Mouse (Mus musculus): ENCODE measurements around the gene Foxo3. TPM values are rescaled to one million over a fixed set of nuclear protein-coding genes. Genes with fewer than 3 reads are reported as not detected.
A peak's percentile ranks its signal among the peaks of the same experiment; 100 is the strongest.

Gene Foxo3
- polyA plus RNA-seq, 1 experiment from 2014 or later: 9.5 TPM

DNA sequence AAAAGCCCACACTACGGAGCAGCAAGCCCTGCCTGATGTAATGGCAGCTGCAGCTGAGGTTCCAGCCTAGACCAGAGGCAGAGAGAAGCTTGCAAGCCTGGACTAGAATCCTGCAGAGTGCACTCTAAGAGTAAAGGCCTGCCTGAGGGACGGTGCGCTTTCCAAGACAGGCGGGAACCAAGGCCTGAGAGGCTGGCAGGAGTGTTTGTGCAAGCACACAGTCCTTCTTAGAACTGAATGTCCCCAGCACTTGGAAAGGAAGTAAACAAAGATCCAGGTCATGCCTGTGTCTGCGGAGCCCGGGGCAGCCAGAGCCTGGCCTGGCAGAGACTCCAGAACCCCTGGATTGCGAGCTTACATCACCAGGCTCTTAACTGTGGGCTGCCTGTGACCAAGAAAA, 25.4 kb downstream of the Foxo3 start:
- H3K27me3 ChIP-seq (replicated peaks; ENCODE audit: control insufficient read depth, insufficient read depth, low read length): no peaks in the 10 kb centered on the region
- ATAC-seq (replicated peaks; ENCODE audit: low FRiP score, low TSS enrichment, low read depth) (no peak), DNase-seq (ENCODE audit: low spot score) (peak; percentile 59)
- 28% methylated on average over 7 of the region's 7 CpGs for WGBS
- H3K27ac ChIP-seq (ENCODE audit: low read depth): no peak overlapping the region; the same call in 1 of the 2 replicates
- no peaks in the 10 kb centered on the region for H3K9me3 ChIP-seq (ENCODE audit: control insufficient read depth, low read length)
- H3K36me3 ChIP-seq (ENCODE audit: control insufficient read depth, insufficient read depth, low read length): no peaks in the 10 kb centered on the region
- no peak overlapping the region for H3K4me3 ChIP-seq (ENCODE audit: low read depth, low read length)
- H3K9ac ChIP-seq (ENCODE audit: low read length): no peak overlapping the region
- no peak overlapping the region for H3K4me2 ChIP-seq (ENCODE audit: low read length)
- H3K4me1 ChIP-seq (replicated peaks; ENCODE audit: control insufficient read depth, insufficient read depth, low read length): peaks cover 46% of the 10 kb centered on the region

- H3K9me3 ChIP-seq (ENCODE audit: control insufficient read depth, low read length): no peaks in the 10 kb centered on the region
- 58% methylated on average over 2 of the region's 2 CpGs for WGBS
- no peaks in the 10 kb centered on the region for H3K27me3 ChIP-seq (replicated peaks; ENCODE audit: control insufficient read depth, insufficient read depth, low read length)
- no peak overlapping the region for H3K27ac ChIP-seq (ENCODE audit: low read depth)
- H3K4me3 ChIP-seq (ENCODE audit: low read depth, low read length): no peak overlapping the region
- no peak overlapping the region for H3K4me2 ChIP-seq (ENCODE audit: low read length)
- H3K9ac ChIP-seq (ENCODE audit: low read length): no peak overlapping the region
- H3K36me3 ChIP-seq (ENCODE audit: control insufficient read depth, insufficient read depth, low read length): no peaks in the 10 kb centered on the region
- DNase-seq (ENCODE audit: low spot score): no peak
- no peak for ATAC-seq (replicated peaks; ENCODE audit: low FRiP score, low TSS enrichment, low read depth)
- peaks cover 46% of the 10 kb centered on the region for H3K4me1 ChIP-seq (replicated peaks; ENCODE audit: control insufficient read depth, insufficient read depth, low read length)
Measured at GRCm38 (mm10) chr10:42249965-42250364, 26.6 kb downstream of the Foxo3 start.

GRCm38 (mm10) chr10:42248644-42249043, 27.9 kb downstream of the Foxo3 start:
- Histone ChIP-seq H3K4me1 (replicated peaks; ENCODE audit: control insufficient read depth, insufficient read depth, low read length) (peaks cover 46% of the 10 kb centered on the region), H3K9me3 (ENCODE audit: control insufficient read depth, low read length) (no peaks in the 10 kb centered on the region), H3K4me3 (ENCODE audit: low read depth, low read length) (no peak overlapping the region), H3K9ac (ENCODE audit: low read length) (no peak overlapping the region), H3K27ac (ENCODE audit: low read depth) (no peak overlapping the region), H3K4me2 (ENCODE audit: low read length) (no peak overlapping the region), H3K36me3 (ENCODE audit: control insufficient read depth, insufficient read depth, low read length) (no peaks in the 10 kb centered on the region), H3K27me3 (replicated peaks; ENCODE audit: control insufficient read depth, insufficient read depth, low read length) (no peaks in the 10 kb centered on the region)
- DNase-seq (ENCODE audit: low spot score): no peak
- no peak for ATAC-seq (replicated peaks; ENCODE audit: low FRiP score, low TSS enrichment, low read depth)
- 59% methylated on average over 5 of the region's 5 CpGs for WGBS

DNA sequence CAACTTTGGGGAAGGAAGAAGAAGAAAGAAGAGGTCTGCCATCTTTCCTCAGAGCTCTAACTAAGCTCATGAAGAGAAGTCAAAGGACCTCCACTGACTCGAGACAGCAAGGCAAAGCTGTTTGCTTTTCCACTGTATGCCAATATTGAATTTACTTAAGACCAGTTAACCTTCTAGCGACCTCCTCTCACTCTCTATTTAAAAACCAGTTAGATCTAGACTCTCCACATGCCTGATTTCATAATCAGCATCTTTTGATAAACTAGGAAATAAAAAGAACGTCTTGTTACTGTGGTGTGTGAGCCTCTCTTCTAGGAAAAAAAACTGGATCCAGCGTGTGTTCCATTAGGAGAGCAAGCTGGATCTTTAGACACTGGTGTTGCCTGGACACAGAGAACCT, 28.4 kb downstream of the Foxo3 start:
- DNase-seq (ENCODE audit: low spot score) (no peak), ATAC-seq (replicated peaks; ENCODE audit: low FRiP score, low TSS enrichment, low read depth) (no peak)
- 57% methylated on average over 4 of the region's 4 CpGs for WGBS
- Histone ChIP-seq H3K4me3 (ENCODE audit: low read depth, low read length) (no peak overlapping the region), H3K36me3 (ENCODE audit: control insufficient read depth, insufficient read depth, low read length) (no peaks in the 10 kb centered on the region), H3K4me1 (replicated peaks; ENCODE audit: control insufficient read depth, insufficient read depth, low read length) (peaks cover 46% of the 10 kb centered on the region), H3K9me3 (ENCODE audit: control insufficient read depth, low read length) (no peaks in the 10 kb centered on the region), H3K27me3 (replicated peaks; ENCODE audit: control insufficient read depth, insufficient read depth, low read length) (no peaks in the 10 kb centered on the region), H3K9ac (ENCODE audit: low read length) (no peak overlapping the region), H3K27ac (ENCODE audit: low read depth) (no peak overlapping the region), H3K4me2 (ENCODE audit: low read length) (no peak overlapping the region)

GRCm38 (mm10) chr10:42247125-42247816, 29.3 kb downstream of the Foxo3 start:
- no peak overlapping the region for H3K4me2 ChIP-seq (ENCODE audit: low read length)
- no peaks in the 10 kb centered on the region for H3K9me3 ChIP-seq (ENCODE audit: control insufficient read depth, low read length)
- ATAC-seq (replicated peaks; ENCODE audit: low FRiP score, low TSS enrichment, low read depth) (no peak), DNase-seq (ENCODE audit: low spot score) (no peak)
- H3K4me1 ChIP-seq (replicated peaks; ENCODE audit: control insufficient read depth, insufficient read depth, low read length): peaks cover 46% of the 10 kb centered on the region
- 56% methylated on average over 11 of the region's 11 CpGs for WGBS
- H3K36me3 ChIP-seq (ENCODE audit: control insufficient read depth, insufficient read depth, low read length): no peaks in the 10 kb centered on the region
- no peaks in the 10 kb centered on the region for H3K27me3 ChIP-seq (replicated peaks; ENCODE audit: control insufficient read depth, insufficient read depth, low read length)
- no peak overlapping the region for H3K27ac ChIP-seq (ENCODE audit: low read depth)
- H3K4me3 ChIP-seq (ENCODE audit: low read depth, low read length): no peak overlapping the region
- no peak overlapping the region for H3K9ac ChIP-seq (ENCODE audit: low read length)

DNA sequence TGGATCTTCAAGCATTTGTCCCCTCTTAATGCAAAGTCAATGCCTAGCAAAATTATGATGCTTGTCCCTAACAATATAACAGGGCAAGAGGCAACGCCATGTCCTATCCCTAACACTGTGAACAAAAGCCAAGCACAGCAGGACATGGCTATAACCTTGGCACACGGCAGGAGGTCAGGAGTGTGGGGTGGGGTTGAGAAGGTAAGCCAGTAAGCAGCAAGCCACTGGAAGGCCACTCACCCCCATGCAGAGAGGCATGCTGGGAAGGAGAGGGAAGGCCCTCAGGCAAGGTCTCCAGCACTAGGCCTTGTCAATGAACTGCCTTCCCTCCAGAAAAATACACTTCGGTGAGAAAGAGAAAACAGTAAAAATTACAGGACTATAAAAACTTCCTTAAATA, 30.1 kb downstream of the Foxo3 start:
- WGBS: 84% methylated on average over 3 of the region's 3 CpGs
- Histone ChIP-seq H3K9me3 (ENCODE audit: control insufficient read depth, low read length) (no peaks in the 10 kb centered on the region), H3K9ac (ENCODE audit: low read length) (no peak overlapping the region), H3K27ac (ENCODE audit: low read depth) (no peak overlapping the region), H3K36me3 (ENCODE audit: control insufficient read depth, insufficient read depth, low read length) (no peaks in the 10 kb centered on the region), H3K4me3 (ENCODE audit: low read depth, low read length) (no peak overlapping the region), H3K27me3 (replicated peaks; ENCODE audit: control insufficient read depth, insufficient read depth, low read length) (no peaks in the 10 kb centered on the region), H3K4me1 (replicated peaks; ENCODE audit: control insufficient read depth, insufficient read depth, low read length) (peaks cover 39% of the 10 kb centered on the region), H3K4me2 (ENCODE audit: low read length) (no peak overlapping the region)
- ATAC-seq (replicated peaks; ENCODE audit: low FRiP score, low TSS enrichment, low read depth): no peak
- no peak for DNase-seq (ENCODE audit: low spot score)

DNA sequence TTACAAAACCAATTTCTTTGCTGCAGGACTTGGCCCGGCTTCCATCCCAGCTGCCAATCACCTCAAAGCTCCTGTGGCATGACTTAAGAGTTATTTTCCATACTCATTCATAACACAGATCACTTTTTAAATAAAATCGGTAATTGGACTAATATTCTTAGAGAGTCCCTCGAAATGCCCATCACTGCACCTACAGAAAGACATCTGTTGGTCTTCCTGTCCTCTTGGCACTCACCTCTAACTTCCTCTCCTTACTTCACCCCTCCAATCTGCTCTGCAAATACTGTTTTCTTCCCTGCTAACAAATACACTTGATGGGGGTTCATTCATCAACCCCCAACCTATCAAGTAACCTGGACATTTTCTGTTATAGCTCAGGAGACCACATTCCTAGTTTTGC, 30.9 kb downstream of the Foxo3 start:
- Histone ChIP-seq H3K4me3 (ENCODE audit: low read depth, low read length) (no peak overlapping the region), H3K4me1 (replicated peaks; ENCODE audit: control insufficient read depth, insufficient read depth, low read length) (peaks cover 33% of the 10 kb centered on the region), H3K9me3 (ENCODE audit: control insufficient read depth, low read length) (no peaks in the 10 kb centered on the region), H3K9ac (ENCODE audit: low read length) (no peak overlapping the region), H3K27me3 (replicated peaks; ENCODE audit: control insufficient read depth, insufficient read depth, low read length) (no peaks in the 10 kb centered on the region), H3K27ac (ENCODE audit: low read depth) (no peak overlapping the region), H3K4me2 (ENCODE audit: low read length) (no peak overlapping the region), H3K36me3 (ENCODE audit: control insufficient read depth, insufficient read depth, low read length) (no peaks in the 10 kb centered on the region)
- DNase-seq (ENCODE audit: low spot score): no peak
- 97% methylated on average over 3 of the region's 3 CpGs for WGBS
- no peak for ATAC-seq (replicated peaks; ENCODE audit: low FRiP score, low TSS enrichment, low read depth)

DNA sequence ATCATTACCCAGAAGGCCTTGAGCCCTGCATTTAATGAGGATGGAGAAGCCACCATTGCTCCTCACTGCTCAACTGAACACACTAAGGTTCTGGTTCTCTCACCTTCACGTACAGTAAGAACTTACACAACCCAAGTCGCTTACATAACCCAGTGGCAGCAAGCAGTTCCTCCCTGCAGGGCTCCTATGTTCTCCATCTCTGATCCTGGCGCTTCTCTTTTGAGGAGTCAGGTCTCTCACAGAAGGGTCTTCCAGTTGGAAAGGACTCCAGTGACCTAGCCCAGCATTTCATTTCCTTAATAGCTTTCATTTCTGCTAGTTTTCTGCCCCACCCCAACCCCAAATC, 31.3 kb downstream of the Foxo3 start:
- Histone ChIP-seq H3K4me3 (ENCODE audit: low read depth, low read length) (no peak overlapping the region), H3K4me2 (ENCODE audit: low read length) (no peak overlapping the region), H3K36me3 (ENCODE audit: control insufficient read depth, insufficient read depth, low read length) (no peaks in the 10 kb centered on the region), H3K9me3 (ENCODE audit: control insufficient read depth, low read length) (no peaks in the 10 kb centered on the region), H3K27me3 (replicated peaks; ENCODE audit: control insufficient read depth, insufficient read depth, low read length) (no peaks in the 10 kb centered on the region), H3K4me1 (replicated peaks; ENCODE audit: control insufficient read depth, insufficient read depth, low read length) (peaks cover 33% of the 10 kb centered on the region), H3K9ac (ENCODE audit: low read length) (no peak overlapping the region), H3K27ac (ENCODE audit: low read depth) (no peak overlapping the region)
- ATAC-seq (replicated peaks; ENCODE audit: low FRiP score, low TSS enrichment, low read depth): no peak
- WGBS: 88% methylated on average over 3 of the region's 3 CpGs
- no peak for DNase-seq (ENCODE audit: low spot score)

- no peak for ATAC-seq (replicated peaks; ENCODE audit: low FRiP score, low TSS enrichment, low read depth)
- WGBS: 56% methylated on average over 8 of the region's 8 CpGs
- Histone ChIP-seq H3K9ac (ENCODE audit: low read length) (no peak overlapping the region), H3K4me2 (ENCODE audit: low read length) (no peak overlapping the region), H3K27ac (ENCODE audit: low read depth) (no peak overlapping the region), H3K27me3 (replicated peaks; ENCODE audit: control insufficient read depth, insufficient read depth, low read length) (no peaks in the 10 kb centered on the region), H3K4me1 (replicated peaks; ENCODE audit: control insufficient read depth, insufficient read depth, low read length) (peaks cover 28% of the 10 kb centered on the region), H3K36me3 (ENCODE audit: control insufficient read depth, insufficient read depth, low read length) (no peaks in the 10 kb centered on the region), H3K9me3 (ENCODE audit: control insufficient read depth, low read length) (no peaks in the 10 kb centered on the region), H3K4me3 (ENCODE audit: low read depth, low read length) (no peak overlapping the region)
- DNase-seq (ENCODE audit: low spot score): no peak
Measured at GRCm38 (mm10) chr10:42244420-42245255, 31.9 kb downstream of the Foxo3 start.
